Mouse (Mus musculus): ENCODE data around the gene Gm49394. TPM values are rescaled to one million over a fixed set of nuclear protein-coding genes. Genes with fewer than 3 reads are reported as not detected.

Gene Gm49394
- not detected in 2 replicates for total RNA-seq (2012; rRNA removed)
- not detected in 2 replicates for total RNA-seq (2014; rRNA removed)
- not detected in 2 replicates for polyA plus RNA-seq (2012; ENCODE audit: insufficient read length, low read depth)

- TF ChIP-seq USF1 (IDR thresholded peaks at IDR 0.05; ENCODE audit: low read depth, low read length) (no peak), POLR2A (IDR thresholded peaks at IDR 0.05; ENCODE audit: low read depth, low read length) (no peak), POLR2AphosphoS2 (IDR thresholded peaks at IDR 0.05; ENCODE audit: low read depth, low read length) (no peak), UBTF (IDR thresholded peaks at IDR 0.05; ENCODE audit: low read depth, low read length) (no peak), CTCF (conservative IDR thresholded peaks at IDR 0.05 in 1 of 2, IDR thresholded peaks at IDR 0.05 in 1 of 2; ENCODE audit: low read depth in 2 of 2, low read length in 2 of 2) (no peak), ZMIZ1 (IDR thresholded peaks at IDR 0.05; ENCODE audit: low read depth, low read length) (no peak), BHLHE40 (IDR thresholded peaks at IDR 0.05; ENCODE audit: low read depth, low read length) (no peak), MAFK (IDR thresholded peaks at IDR 0.05; ENCODE audit: insufficient replicate concordance, low read length) (no peak), ETS1 (conservative IDR thresholded peaks at IDR 0.05; ENCODE audit: low read depth, low read length) (no peak), USF2 (conservative IDR thresholded peaks at IDR 0.05; ENCODE audit: low read depth, low read length) (no peak), ELF1 (IDR thresholded peaks at IDR 0.05; ENCODE audit: low read depth, low read length) (no peak), HCFC1 (IDR thresholded peaks at IDR 0.05; ENCODE audit: low read depth, low read length) (no peak), PAX5 (IDR thresholded peaks at IDR 0.05; ENCODE audit: low read length) (no peak), RCOR1 (conservative IDR thresholded peaks at IDR 0.05; ENCODE audit: low read depth, low read length) (no peak), SMC3 (IDR thresholded peaks at IDR 0.05; ENCODE audit: low read depth, low read length) (no peak), MYC (IDR thresholded peaks at IDR 0.05; ENCODE audit: low read depth, low read length) (no peak)
- in situ Hi-C loops (cut with MboI; ENCODE audit: low pct_ligation_motif_present, low pct_unique_long_range_greater_than_20kb, low sequenced_read_pairs) = loop anchor here (10.0 kb wide), 2 partner anchors 125 to 335 kb away; no protein-coding TSS in a partner anchor
- H3K4me1 ChIP-seq (ENCODE audit: control insufficient read depth in 1 of 2, insufficient read depth in 2 of 2) = no peaks in the 10 kb centered on the region
These were observed at the start of gene Gm49394 for GRCm38 (mm10) chr7:142669751-142670625. Gm49394 (minus strand) TSS chr7:142669942.

GRCm38 (mm10) chr7:142714783-142715498 is 45.2 kb upstream of the Gm49394 start:
- peak; percentile 39 for DNase-seq (ENCODE audit: extremely low read depth)
- Histone ChIP-seq H3K79me2 (replicated peaks; ENCODE audit: control insufficient read depth, extremely low read depth, insufficient read depth, poor library complexity, severe bottlenecking) (no peaks in the 10 kb centered on the region), H3K9me3 (replicated peaks; ENCODE audit: low read length) (no peaks in the 10 kb centered on the region), H3K27ac (ENCODE audit: insufficient read depth, low read depth) (no peak overlapping the region), H3K27me3 (replicated peaks) (peaks cover 59% of the 10 kb centered on the region), H3K4me1 (ENCODE audit: control insufficient read depth in 1 of 2, insufficient read depth in 2 of 2) (no peaks in the 10 kb centered on the region), H3K9ac (ENCODE audit: insufficient read depth, low read depth) (no peak overlapping the region), H3K36me3 (replicated peaks in 1 of 2; ENCODE audit: control insufficient read depth in 1 of 2, insufficient read depth in 1 of 2, low read length in 1 of 2) (no peaks in the 10 kb centered on the region), H3K4me2 (ENCODE audit: insufficient read depth, low read depth, poor library complexity, severe bottlenecking) (no peak overlapping the region), H3K4me3 (replicated peaks in 1 of 3; ENCODE audit: low read depth in 2 of 3, low read length in 2 of 3, poor library complexity in 1 of 3) (no peak overlapping the region)
- in situ Hi-C loops (cut with MboI; ENCODE audit: low pct_ligation_motif_present, low pct_unique_long_range_greater_than_20kb, low sequenced_read_pairs) = no loop called here
- no peak for TF ChIP-seq ZNF384 (IDR thresholded peaks at IDR 0.05; ENCODE audit: low read depth, low read length)
- TF ChIP-seq SMC3 (IDR thresholded peaks at IDR 0.05; ENCODE audit: low read depth, low read length) = peak; percentile 52
- TF ChIP-seq RAD21 (IDR thresholded peaks at IDR 0.05; ENCODE audit: low read depth, low read length) = peak; percentile 30
- TF ChIP-seq RCOR1 (conservative IDR thresholded peaks at IDR 0.05; ENCODE audit: low read depth, low read length) = no peak
- TF ChIP-seq CTCF (conservative IDR thresholded peaks at IDR 0.05 in 1 of 2, IDR thresholded peaks at IDR 0.05 in 1 of 2; ENCODE audit: low read depth in 2 of 2, low read length in 2 of 2) = peak; percentile 71 to 81
- dilution Hi-C loops (cut with MboI; ENCODE audit: extremely low pct_ligation_motif_present, extremely low pct_unique_long_range_greater_than_20kb, low sequenced_read_pairs) = no loop called here

More at GRCm38 (mm10) chr7:142669751-142670625, at the start of gene Gm49394:
- Histone ChIP-seq H3K27ac (ENCODE audit: insufficient read depth, low read depth) (no peak within 1 kb of the TSS), H3K9ac (ENCODE audit: insufficient read depth, low read depth) (no peak within 1 kb of the TSS), H3K9me3 (replicated peaks; ENCODE audit: low read length) (peaks cover 22% of the 10 kb centered on the region), H3K79me2 (replicated peaks; ENCODE audit: control insufficient read depth, extremely low read depth, insufficient read depth, poor library complexity, severe bottlenecking) (no peaks in the 10 kb centered on the region), H3K4me3 (replicated peaks in 1 of 3; ENCODE audit: low read depth in 2 of 3, low read length in 2 of 3, poor library complexity in 1 of 3) (no peak within 1 kb of the TSS), H3K4me2 (ENCODE audit: insufficient read depth, low read depth, poor library complexity, severe bottlenecking) (no peak within 1 kb of the TSS), H3K36me3 (replicated peaks in 1 of 2; ENCODE audit: control insufficient read depth in 1 of 2, insufficient read depth in 1 of 2, low read length in 1 of 2) (no peaks in the 10 kb centered on the region), H3K27me3 (replicated peaks) (peaks cover 37% of the 10 kb centered on the region)
- dilution Hi-C loops (cut with MboI; ENCODE audit: extremely low pct_ligation_motif_present, extremely low pct_unique_long_range_greater_than_20kb, low sequenced_read_pairs) = no loop called here
- DNase-seq (ENCODE audit: extremely low read depth) = no peak

Measured in CH12.LX (cell line).